Mouse (Mus musculus) frontal cortex, postnatal 25 days (tissue): Measurements from ENCODE around the gene Olfr45.
"Not testable (repeated sequence)": the region's sequence is repeated elsewhere in the genome, so short reads cannot be mapped to it uniquely, and the experiment has no call there.

Experiments
- DNase-seq, 2 experiments: peaks; one replicate each; pipeline ENCODE4 v3.0.0; 2022; ENCODE audit warnings: low spot score in 2 of 2

Gene Olfr45

GRCm38 (mm10) chr7:140681651-140682050 lies at the start of gene Olfr45:
Olfr45 (plus strand) TSS chr7:140681951.
- no peak for DNase-seq

DNA sequence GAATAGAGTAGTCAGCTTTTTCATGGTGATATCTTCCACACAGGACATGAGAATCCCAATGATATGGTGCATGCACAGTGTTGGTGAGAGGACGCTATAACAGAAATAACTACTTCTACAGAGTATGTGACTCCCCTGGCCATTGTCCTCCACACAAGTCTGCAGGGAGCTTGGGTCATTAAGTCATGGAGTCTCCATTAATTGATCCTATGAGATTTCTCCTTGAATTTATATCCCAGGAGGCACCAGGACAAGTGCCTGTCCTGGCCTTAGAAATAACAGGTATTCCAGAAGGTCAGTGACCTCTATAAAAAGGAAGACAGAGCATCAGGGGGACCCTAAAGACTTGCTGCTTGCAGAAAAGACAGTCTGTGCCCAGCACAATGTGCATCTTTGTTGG lies 35.6 kb upstream of the Olfr45 start, which contains the start of gene Olfr53:
Gene Olfr53, plus strand, starts transcription at position 301 of the 400 bp plus-strand sequence.
- DNase-seq: no peak

DNA sequence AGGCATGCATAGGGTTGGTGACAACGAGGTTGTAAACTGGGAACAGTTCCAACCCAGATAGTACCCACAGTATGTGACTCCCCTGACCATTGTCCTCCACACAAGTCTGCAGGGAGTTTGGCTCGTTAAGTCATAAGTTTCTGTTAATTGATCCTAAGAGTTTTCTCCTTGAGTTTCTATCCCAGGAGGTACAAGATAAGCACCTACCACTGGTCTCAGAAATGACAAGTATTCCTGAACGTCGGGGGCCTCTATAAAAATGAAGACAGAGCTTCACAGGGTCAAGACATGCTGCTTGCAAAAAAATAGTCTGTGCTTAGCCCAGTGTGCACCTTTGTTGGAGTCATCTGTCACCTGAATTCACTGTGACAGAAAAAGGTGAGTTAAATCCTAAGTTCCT lies 22.1 kb upstream of the Olfr45 start, which contains the start of gene Olfr539:
Gene Olfr539, plus strand, starts transcription at position 301 of the 400 bp plus-strand sequence.
- no peak for DNase-seq

DNA sequence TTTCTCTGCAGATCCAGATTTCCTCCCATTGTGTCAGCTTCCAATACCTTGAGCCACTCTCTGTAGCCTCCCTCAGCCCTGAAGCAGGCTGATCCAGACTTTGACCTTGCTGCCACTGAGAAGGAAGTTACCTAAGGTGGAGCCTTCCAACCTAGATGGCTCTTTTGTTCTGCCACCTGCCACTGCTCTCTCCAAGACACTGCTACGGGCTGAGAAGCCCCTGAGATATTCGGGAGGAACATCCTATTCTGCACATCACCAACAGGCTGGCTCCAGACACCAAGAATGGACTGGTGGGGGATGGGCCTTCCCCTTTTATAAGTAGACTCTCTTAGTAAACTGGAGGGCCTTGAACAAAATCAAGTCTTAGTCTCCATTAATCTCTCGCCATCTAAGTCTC lies 11.1 kb upstream of the Olfr45 start:
- DNase-seq: not testable (repeated sequence)

DNA sequence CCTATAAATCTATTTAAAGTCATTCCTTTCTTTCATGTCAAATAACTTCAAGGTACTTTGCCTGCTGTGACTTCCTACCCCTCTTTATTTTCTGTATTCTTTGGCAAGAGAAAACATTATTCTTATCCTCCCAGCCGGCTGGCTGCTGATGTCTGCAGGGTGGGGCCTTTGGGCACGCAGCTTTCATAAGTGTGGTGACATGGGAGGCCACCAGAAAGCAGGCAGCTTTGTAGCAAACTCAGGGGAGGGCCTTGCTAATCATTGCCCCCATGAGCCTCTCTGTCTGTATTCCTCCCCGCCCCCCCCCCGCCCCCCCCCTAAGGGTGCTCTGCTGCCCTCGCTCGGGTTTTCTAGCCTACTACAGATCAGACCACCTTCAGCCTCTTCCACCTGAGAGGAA lies 5.9 kb upstream of the Olfr45 start:
- DNase-seq: no peak

GRCm38 (mm10) chr7:140679591-140679990 lies 2.2 kb upstream of the Olfr45 start:
- not testable (repeated sequence) for DNase-seq

GRCm38 (mm10) chr7:140696967-140697366 lies 15.2 kb downstream of the Olfr45 start, which contains the start of gene Olfr541:
Olfr541 (plus strand) TSS chr7:140697267.
- no peak for DNase-seq

DNA sequence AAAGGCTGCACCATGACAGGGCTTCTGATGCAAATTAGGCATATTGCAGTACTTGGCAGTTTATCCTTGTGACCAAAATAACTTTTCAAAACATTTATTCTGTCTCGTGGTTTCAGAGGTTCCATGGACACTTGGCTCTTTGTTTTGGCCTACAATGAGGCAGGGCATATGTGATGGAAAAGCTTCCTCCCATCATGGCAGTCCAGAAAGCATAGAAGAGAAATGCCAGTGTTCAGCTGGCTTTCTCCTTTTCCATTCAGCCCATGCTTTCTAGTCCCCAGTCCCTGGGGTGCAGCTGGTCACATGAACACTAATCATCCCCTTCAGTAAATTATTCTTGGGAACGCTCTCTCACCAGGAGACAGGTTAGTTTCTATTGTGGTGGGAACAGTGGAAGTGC lies 24.6 kb downstream of the Olfr45 start:
- DNase-seq: no peak

DNA sequence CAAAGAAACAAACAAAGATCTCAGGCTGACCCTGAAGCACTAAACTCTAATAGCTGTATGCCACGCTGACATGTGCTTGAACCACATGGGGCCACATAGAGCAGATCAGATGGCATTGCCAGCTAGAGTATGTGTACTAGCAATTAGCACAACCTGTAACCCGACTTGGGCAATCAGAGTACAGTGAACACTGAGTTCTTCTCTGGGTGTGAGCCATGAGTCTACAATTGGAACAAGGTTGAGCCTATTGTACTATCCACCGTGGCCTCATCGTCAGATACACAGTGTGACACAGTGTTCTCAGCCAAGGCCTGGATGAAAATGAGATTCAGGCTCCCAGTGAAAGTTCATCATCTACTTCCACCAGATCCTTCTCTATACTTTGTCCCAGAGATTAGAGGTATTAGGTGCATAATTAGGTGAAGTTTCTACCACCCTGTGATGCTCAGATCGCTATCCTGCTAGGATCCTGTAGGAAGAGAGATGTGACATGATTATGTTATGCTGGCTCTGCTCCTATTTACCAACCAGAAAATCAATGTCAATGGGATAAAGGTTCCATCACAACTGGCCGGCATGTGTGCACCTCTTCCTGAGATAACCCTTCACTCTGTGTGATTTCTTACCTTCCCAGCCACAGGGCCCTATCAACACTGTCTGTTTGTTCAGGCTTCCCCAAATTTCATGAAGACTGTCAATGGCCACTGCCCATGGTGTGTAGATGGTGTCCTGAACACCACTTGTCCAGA lies 26.0 kb downstream of the Olfr45 start:
- DNase-seq: no peak

DNA sequence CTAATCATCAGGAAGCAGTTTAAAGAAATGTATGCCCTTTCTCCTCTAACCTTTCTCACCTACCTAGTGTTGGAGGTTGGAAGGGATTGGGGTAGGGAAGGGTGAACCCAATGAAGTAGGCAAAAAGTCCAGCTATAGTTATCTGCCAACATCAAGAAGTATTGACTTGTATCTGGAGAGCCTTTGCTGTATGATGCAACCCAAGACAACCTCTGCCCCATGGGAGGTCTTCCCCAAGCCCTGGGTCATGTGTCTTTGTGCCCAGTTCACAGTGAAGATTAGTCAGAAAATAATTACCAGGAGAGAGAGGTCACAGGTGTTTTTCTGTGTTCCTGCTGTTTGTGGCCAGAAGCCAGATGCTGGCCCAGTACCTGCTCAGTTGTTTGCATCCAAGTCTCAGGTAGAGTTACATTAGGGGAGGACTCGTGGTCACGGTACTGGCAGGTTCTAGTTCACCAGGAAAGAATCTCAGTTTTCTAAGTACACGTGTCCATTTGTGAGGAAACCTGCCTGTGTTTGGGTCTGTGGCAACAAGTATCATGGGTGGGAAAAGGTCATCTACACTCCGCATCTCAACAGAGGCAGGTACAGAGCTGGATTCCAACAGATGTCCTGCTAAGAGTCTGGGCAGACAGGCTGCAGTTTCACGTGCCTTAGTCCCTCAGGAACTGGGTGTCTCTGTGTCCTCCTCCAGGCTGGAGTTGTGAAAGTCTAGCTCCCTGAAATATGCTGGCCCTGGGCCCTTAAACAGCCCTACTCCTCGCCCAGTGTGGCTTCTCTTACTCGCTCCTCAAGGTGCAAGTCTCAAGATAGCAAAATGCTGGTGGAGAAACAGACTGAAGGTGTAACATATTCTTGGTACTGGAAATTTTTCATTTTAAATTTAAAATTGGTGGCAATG lies 35.7 kb downstream of the Olfr45 start:
- DNase-seq: no peak

- DNase-seq: no peak
These were observed 39.3 kb downstream of the Olfr45 start for GRCm38 (mm10) chr7:140721095-140721494.

DNA sequence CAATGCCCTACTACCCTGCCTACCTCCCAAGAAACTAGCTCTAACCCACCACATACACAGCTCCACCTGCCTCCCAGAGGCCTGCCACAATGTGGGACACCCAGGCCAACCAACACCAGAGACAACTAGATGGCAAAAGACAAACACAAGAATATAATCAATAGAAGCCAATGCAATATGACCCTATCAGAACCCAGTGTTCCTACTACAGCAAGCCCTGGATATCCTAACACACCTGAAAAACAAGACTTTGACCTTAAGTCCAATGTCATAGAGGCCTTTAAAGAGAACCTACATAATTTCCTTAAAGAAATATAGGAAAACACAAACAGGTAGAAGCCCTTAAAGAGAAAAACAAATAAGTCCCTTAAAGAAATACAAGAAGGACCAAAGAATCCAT lies 43.8 kb downstream of the Olfr45 start:
- no peak for DNase-seq

DNA sequence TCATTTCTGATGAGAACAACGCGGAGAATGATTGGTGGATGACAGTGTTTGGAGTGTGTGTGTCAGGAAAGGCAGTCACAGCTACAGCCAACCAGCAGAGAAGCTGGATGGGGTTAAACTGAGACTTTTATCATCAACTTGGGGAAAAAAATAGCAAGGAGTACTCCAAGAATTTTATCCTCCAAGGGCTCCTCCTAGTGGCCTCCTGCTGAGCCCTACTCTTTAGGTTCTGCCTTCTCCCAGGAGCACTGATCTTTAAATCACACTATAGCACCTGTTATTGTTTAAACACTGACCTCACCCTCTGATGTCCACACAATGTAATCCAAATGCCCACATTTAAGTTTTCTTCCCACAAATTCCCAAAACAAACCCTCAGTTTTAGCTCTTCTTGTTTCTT lies 51.4 kb downstream of the Olfr45 start:
- DNase-seq: no peak
